Mouse (Mus musculus) frontal cortex, adult 2 months (tissue): Measurements from ENCODE around the gene Lrig1. TPM values are rescaled to one million over a fixed set of nuclear protein-coding genes. Genes with fewer than 3 reads are reported as not detected.

Experiments
- DNase-seq, 2 experiments: peaks; one replicate each; pipeline ENCODE4 v3.0.0; 2022; ENCODE audit warnings: low spot score in 1 of 2; ENCODE audit errors: extremely low spot score in 1 of 2
- polyA plus RNA-seq: library from polyadenylated mRNA; depleted of rRNA; stranded (reverse); fragments of >200 nt; gene quantifications from 2 replicates; pipeline ENCODE4 v1.2.3, GENCODE M21; 2012

The Lrig1 gene
- polyA plus RNA-seq, 1 experiment = 33.3 TPM

DNA sequence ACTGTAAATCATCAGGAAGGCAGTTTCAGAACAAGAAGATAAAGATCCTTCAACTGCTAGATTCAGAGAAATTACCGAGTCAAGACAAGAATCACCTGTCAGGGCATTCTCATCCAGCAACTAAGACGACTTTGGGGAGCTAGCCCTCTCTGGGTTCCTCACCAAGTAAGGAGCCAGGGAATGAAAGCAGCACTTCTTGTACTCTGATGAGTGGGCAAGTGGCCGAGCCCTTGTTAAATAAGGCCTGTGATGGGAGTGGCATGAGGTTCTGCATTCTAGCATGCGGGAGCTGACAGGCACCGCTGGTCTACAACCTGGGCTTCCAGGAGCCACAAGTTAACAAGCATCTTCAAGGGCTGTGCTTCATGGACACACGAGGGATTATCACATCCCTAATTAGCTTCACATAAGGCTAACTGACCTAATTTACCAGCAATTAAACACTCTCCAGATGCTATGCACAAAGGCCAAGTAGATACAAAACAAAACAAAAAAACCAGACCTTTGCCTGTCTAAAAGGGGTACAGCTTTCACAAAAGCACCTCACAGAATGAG lies 47.2 kb downstream of the Lrig1 start:
- DNase-seq = no peak

DNA sequence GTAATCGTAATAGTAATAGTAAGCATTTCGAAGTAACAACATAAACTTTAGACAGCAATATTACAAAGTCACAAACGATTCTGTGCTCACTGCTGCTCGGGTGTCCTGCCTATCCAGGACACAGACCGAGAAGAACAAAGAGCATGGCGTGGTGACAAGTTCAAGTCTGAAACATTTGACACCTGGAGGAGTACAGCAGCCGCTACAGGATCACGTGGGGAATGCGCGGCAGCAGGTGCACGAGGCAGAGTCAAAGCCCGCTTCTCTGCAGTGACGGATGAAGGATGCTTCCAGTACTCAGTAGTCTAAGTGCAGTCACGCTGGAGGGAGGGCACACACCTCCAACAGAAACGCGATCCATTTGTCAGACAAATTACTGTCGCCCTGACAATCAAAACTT lies 48.4 kb downstream of the Lrig1 start:
- DNase-seq = no peak

GRCm38 (mm10) chr6:94649637-94650036 lies 50.3 kb downstream of the Lrig1 start:
- DNase-seq = no peak

GRCm38 (mm10) chr6:94648496-94648895 lies 51.5 kb downstream of the Lrig1 start:
- DNase-seq = no peak

- DNase-seq = peak in 1 of 2 experiments; percentile 48
Measured at GRCm38 (mm10) chr6:94647574-94648430, 52.2 kb downstream of the Lrig1 start.

- DNase-seq = no peak
Measured at GRCm38 (mm10) chr6:94646902-94647301, 53.1 kb downstream of the Lrig1 start.

DNA sequence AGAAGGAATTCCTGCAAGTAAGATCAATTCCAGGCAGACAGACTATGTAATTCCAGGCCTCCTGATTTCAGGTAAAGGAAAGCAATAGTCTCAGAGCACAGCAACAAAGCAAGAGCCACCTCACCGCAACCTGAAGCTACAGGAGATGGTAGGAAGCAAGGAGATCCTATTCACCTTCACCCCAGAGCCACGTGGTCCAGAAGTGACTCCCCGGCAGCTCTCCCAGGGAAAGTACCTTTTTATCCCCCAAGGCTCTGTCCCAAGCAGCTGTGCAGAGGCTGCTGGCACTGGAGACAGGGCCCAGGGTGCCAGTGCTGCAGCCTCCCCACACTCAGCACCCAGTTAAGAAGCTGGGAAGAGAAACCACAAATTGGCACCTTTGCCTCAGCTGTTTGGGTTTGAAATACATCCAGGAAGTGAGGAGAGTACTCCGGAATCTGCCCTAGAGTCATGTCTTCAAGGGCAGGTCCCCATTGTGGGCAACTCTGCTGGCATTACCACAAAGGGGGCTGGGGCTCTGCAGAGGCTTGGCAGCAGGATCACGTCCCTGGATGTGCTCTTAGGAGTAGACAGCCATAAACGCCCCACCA lies 53.6 kb downstream of the Lrig1 start:
- no peak for DNase-seq

DNA sequence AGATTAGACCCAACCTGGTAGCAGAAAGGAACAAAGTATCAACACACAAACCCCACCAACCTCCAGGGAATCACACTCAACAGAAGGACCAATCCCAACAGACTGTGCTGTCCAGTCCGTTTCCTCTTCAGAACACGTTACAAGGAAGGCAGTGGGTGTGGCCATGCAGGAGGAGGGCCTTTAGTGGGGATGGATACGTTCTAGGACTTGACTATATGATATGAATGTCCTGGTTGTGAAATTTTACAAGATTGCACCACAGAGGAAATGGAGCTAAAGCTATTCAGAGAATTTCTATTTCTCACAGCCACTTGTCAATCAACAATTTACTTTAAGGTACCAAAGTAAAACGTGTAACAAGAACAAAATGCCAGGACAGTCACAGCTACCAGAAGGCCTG lies 54.2 kb downstream of the Lrig1 start:
- DNase-seq = no peak

DNA sequence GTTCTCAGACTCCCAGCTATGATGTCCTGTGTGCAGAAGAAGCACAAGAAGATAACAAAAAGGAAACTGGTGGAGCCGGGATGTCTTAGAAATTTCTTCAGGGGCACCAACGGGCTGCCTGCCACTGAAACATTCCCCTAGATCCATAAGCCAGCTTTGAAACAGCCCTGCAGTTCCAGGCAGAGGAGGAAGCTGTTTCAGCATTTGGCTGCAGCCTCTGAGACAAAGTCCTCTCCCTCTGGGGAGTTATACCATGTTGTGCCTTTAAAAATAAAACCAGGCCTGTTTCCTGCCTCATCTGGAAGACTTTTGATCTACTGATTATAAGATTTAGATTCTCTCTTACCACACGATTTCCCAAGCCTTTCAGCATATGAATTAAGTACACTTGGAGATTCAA lies 55.3 kb downstream of the Lrig1 start:
- DNase-seq = no peak

GRCm38 (mm10) chr6:94643989-94644388 lies 56.0 kb downstream of the Lrig1 start:
- no peak for DNase-seq

- no peak for DNase-seq
Measured at GRCm38 (mm10) chr6:94642048-94642447, 57.9 kb downstream of the Lrig1 start.

- peak in 1 of 2 experiments; percentile 66 for DNase-seq
Measured at GRCm38 (mm10) chr6:94640297-94640696, 59.7 kb downstream of the Lrig1 start.

GRCm38 (mm10) chr6:94637024-94637434 lies 62.9 kb downstream of the Lrig1 start:
- no peak for DNase-seq

GRCm38 (mm10) chr6:94635343-94635742 lies 64.6 kb downstream of the Lrig1 start:
- DNase-seq = no peak

DNA sequence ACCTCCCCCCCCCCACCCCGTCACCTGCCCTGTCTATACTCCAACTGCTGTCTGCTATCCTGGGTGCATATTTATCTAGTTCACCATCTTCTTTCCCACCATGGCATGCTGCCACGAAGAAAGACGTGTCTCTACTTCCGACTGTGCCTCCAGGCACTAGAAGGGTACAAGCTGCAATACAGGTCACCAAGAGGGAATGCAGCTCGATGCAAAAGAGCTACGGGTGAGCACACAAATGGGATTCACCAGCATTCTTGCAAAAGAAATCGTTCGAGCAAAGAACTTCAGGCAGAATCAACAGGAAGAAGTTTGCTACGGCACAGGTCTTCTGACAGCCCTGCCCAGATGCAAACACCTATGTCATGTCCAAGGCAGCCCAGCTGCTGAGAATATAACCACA lies 65.2 kb downstream of the Lrig1 start:
- DNase-seq = no peak

DNA sequence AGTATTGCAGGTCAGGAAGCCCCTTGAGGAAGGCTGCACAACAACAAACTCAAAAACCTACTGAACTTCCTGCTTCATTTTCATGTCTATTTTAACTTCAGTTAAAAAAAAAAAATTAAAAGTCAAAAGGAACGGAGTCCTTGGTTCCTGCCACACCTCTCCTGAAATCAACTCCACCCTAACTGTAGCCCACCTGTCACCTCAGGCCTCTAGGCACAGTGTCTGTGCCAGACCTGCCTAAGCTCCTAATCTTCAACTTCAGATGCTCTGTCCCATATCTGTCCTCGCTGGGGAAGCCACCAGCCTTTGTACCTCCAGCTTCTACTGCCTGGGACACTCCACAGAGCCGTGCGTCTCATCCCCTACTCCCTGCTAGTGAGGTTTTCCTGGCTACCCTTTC lies 65.7 kb downstream of the Lrig1 start:
- no peak for DNase-seq

- DNase-seq = no peak
Measured at GRCm38 (mm10) chr6:94631779-94632082, 68.2 kb downstream of the Lrig1 start.

DNA sequence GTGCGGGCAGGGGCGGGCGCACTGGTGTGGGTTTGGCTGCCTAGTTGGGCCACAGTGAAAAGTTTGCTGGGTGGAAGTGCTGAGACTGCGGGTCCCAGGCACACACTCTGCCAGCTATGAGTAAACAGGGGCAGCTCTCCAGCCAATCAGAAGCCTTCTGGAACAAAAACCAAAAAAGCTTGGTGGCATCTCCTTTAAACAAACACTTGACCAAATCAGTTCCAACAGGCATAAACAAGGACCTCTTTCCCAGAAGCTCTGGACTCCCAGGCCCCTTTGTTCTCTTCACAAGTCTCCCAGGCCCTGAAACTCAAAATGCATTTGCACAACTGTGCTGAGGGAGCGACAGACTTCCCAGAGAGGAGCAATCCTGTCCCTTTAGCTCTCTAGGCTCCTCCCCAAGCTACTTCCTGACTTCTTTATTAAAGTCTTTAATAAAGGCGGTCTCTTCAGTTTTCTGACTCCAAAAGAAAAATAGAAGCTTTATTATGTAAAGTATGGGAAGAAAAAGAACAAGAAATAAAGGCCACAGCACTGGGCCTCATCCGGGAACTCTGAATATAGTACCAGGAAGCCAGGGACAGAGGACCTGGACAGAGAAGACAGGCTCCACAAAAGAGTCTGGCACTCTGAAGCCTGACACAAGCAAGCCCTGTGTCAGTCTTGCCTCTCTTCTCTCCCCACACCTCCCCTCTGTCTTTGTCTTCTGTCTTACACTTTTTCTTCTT lies 68.7 kb downstream of the Lrig1 start:
- peak in 1 of 2 experiments; percentile 32 for DNase-seq

DNA sequence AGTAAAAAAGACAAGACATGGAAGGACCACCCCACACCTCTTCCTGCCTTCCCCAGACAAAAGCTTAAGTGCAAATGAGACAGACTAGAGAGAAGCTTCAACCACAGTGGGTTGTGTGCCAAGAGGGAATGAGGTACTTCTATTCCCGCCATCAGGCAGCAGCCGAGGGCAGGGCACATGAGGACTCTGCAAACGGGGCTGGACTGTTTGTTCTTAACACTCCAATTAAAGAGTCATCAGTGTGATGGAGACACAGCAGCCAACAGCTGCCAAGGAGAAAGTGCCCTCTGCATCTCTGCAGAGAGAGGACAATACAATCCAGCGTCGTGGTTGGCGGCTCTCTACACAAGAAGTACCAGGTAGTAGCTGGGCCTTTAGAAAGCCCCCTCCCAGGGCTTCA lies 71.2 kb downstream of the Lrig1 start:
- DNase-seq = no peak

DNA sequence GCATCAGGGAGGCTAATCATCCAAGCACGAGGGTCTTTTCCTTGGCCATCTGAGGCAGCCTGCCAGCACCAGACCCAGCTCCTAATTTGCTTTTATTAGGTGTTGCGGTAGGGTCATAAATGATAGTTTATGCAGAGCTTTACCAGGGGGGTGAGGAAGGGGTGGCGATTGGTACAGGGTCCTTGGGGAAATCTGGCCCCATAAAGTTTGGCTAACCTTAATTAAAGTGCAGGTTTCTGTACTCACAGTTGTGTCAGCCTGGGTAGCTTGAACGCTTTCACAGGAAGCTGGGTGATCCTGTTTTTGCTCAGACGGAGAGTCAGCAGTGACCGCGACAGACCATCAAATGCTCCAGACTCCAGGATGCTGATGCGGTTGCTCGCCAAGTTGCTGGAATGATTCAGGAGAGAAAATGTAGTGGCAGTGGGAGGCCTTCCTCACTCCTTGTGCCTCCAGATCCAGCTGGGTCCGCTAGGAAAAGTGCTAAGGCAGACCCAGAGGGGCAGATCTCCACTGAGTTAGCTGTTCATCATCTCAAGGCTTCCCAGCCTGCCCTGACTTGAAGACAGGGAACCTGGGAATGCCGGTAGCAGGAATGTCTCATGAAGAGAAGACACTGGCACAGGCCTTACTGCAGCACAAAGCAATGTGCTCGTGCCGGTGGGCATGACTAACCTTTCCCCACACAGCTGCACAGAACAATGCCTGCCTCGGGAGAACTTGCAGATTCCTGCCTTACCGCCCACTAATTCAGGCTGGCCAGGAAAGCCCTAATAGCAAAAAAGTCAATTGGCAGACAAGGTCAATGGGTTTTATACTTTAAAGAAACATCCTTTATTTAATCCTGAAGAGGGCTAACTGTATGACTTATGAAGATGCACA lies 72.0 kb downstream of the Lrig1 start:
- no peak for DNase-seq
